Mouse (Mus musculus) MN1 (cell line): ENCODE results near the gene Ints3.

Source experiments
- DNase-seq: peaks from one replicate; pipeline ENCODE4 v3.0.0-alpha.2; 2016; ENCODE audit warnings: low spot score

Ints3 gene

GRCm38 (mm10) chr3:90445417-90446200 is 12.2 kb upstream of the Ints3 start:
- peak; percentile 35 for DNase-seq

GRCm38 (mm10) chr3:90443977-90444376 is 10.6 kb upstream of the Ints3 start:
- DNase-seq, result no peak

GRCm38 (mm10) chr3:90440756-90441155 is 7.3 kb upstream of the Ints3 start:
- DNase-seq, result no peak

- DNase-seq, result no peak
Observed at GRCm38 (mm10) chr3:90437131-90437530, 3.7 kb upstream of the Ints3 start.

DNA sequence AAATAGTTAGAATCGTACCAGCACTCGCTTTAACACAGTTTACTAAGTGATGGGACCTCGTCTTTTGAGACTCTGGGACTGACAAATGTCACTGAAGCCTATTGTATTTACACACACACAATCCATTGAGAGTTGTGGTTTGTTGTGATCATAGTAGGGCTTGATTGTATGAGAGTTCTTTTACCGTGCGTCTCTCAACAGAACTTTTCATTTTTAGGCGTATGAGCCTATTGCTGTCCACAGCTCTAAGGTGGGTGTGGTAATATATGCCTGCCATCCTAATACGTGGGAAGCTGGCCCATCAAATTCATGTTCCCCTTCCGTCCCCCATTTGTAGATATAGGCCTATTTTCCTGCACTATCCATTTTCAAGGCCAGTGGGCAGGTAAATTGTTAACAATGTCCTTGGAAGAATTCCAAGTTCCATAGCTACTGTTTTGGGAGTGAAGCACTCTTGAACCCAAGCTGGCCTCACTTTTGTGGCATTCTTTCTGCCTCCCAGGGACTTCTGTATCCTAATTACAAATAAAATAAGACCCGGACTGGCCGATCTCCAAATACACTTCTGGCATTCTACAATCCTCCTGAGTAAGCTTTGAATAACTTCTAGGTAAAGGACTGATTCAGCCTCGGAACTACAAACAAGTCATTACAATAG is 780 bp upstream of the Ints3 start:
- DNase-seq, result peak; percentile 29

- DNase-seq, result no peak
Observed at GRCm38 (mm10) chr3:90432811-90433219, 607 bp downstream of the Ints3 start.

- DNase-seq, result no peak
Observed at GRCm38 (mm10) chr3:90432348-90432747, 1.1 kb downstream of the Ints3 start.

DNA sequence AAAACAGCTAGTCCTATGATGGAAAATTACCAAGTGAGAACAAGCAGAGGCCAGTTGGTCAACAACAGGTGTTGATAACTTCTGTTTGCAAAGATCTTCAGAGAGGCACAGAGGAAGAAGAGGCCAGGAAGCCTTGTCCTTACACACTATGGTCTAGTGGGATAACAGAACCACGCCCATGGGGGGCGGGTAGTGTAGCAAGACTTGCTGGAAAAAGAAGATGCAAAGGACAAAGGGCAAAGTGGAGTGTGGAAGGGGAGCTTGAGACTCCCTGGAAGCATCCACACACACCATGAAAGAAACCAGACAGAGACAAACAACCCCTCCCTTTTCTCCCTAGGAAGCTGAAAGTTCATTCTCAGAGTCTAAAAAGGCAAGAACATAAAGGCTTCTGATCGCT is 3.8 kb downstream of the Ints3 start:
- no peak for DNase-seq

GRCm38 (mm10) chr3:90428186-90428585 is 5.2 kb downstream of the Ints3 start:
- DNase-seq, result no peak

DNA sequence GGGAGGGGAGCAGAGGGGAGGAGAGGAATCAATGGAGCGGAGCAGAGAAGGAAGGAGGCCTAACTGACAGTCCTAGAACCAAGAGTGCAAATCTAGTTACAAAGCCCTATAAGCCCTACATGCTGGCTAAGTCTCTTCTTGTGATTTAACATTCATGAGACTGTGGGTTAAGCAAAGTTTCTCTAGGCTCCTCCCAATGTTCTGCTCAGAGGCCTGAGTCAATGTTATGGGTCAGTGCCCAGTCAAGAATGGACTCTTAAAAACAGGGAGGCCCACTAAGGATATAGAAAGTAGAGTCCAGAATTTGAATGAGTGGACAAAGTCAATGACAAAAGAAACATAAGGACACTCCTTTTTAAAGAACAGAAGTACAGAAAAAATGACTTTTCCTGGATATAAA is 5.8 kb downstream of the Ints3 start:
- no peak for DNase-seq

- DNase-seq, result no peak
Observed at GRCm38 (mm10) chr3:90425499-90425898, 7.9 kb downstream of the Ints3 start.

DNA sequence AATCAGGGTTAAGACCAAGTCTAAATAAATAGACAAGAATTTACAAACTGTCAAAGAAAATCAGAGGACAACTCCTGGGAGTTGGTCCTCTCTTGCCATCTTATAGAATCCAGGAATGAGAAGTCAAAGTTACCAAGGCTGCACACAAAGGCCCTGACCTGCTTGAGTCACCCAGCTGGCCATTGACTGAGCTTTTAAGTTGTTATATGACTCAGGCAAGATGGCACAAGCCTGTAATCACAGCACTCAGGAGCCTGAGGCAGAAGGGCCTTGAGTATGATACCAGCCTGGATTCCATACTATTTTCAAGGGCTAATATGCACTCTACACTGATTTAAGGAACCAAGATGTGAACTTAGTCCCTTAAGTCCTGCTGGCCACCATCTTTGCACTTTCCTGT is 9.9 kb downstream of the Ints3 start:
- DNase-seq, result no peak

DNA sequence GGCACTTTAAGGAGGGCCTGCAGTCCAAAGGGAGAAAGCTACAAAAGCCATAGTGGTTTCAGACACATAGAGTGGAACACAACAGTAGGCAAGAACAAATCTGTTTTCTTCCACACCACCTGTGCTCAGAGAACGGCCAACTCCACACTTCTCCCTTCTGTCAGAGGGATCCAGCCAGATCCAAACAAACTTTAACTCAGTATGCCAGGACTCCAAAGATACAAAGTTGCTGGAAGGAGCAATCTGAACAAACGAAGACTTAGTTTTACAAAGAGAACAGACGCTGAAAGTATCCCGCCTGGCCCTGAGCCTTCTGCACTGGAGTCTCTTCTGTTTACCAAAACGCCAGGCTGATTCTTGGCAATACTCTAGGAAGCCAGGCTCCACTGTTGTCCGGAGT is 12.7 kb downstream of the Ints3 start:
- DNase-seq, result no peak

GRCm38 (mm10) chr3:90413011-90413396 is 20.4 kb downstream of the Ints3 start:
- no peak for DNase-seq

DNA sequence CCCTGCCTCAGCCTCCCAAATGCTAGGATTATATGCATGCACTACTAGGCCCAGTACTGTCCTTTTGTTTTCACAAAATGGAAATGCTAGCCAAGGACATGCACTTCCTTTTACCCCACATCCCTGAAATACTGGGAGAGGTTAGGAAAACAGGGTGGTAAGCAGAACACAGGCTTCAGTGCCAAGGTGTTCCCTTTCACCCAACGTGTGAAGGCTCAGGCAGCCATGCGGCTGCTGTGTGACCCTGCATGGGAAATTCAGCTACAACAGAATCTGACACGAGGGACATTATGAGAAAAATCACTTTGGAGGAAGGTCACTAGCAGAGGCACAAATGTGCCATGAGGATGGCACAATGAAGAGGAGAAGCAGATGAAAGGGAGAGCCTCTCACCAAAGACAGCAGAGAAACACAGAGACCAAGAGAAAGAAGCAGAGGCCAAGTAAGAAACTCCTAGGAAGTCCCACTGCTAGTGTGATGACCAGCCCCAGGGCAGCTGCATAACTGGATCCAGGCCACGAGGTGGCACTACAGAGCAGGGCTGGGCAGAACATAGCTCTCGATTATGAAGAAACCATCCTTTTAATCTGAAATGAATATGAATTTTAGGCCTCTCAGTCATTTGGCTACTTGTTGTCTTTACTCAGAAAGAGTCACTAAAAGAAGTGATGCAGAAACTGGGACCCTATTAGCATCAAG is 21.0 kb downstream of the Ints3 start:
- peak; percentile 80 for DNase-seq

DNA sequence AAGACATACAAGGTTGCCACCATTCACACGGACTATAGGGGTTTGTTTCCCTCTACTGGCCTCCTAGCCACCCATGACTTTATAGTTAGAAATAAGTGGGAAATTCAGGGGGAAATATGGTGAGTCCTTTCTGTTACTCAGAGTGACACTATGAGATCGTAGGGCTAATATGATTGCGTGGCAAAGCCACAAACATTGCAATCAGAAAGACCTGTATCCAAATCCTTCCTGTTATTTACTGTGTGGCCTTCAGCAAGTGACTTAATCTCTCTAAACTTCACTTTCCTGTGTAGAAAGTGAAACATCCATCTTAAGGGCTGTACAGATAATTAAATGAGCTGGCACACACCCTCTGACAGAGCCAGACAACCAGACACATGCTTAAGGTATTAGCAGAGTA is 24.7 kb downstream of the Ints3 start:
- no peak for DNase-seq

DNA sequence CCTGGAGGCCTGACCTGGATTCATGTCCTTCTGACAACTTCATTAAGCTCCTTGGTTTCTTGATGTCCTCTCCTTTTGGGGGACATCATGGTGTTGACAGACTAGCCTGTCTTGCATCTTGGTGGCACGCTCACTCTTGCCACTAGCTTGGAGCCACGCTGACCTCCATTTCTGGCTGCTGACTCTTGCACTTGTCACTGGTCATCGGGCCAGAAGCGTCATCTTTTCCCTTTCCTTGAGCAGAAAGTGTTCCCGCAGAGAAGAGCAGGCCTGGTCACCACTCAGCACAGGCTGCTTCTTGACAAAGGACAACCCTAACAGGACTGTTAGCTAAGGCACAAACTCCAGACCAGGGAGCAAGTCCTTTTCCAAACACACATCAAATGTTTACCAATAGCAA is 27.0 kb downstream of the Ints3 start:
- no peak for DNase-seq

DNA sequence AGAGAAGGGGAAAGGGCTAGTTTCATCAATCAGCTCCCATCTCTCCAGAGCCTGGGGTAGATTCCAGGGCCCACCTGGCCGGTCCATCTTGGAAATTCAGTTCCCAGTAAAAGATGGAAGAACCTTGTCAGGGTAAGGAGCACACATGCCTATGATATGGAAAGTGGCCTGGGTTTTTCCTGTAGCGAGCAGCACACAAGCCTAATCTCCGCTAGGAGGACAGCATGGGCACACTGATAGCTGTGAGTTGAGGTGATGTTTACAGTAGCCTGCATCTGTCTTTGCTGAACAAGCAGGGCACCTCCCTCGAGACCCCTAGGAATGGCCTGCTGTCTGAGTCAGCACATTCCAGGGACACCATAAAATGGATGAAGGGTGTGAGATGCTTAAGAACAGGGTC is 28.8 kb downstream of the Ints3 start:
- no peak for DNase-seq

- no peak for DNase-seq
Observed at GRCm38 (mm10) chr3:90404121-90404520, 29.3 kb downstream of the Ints3 start.

DNA sequence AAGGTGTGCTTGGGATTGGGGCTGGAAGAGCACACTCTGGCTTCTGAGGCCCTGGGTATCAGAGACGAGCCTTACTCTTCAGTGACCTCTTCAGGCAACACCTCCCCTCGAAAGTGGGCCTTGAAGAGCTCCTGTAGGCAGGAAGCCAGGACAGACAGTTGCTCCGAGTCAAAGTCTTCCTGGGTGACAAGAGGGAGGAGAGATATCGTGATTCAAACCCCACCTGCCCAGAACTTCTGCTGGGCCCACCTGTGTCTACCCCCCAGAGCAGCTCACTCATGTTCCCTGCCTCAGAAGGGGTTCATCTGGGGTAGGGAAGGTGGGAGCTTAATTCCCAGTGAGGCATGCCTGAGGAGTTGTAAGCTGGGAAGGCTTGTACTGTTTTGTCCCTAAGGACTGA is 32.4 kb downstream of the Ints3 start:
- DNase-seq, result no peak

DNA sequence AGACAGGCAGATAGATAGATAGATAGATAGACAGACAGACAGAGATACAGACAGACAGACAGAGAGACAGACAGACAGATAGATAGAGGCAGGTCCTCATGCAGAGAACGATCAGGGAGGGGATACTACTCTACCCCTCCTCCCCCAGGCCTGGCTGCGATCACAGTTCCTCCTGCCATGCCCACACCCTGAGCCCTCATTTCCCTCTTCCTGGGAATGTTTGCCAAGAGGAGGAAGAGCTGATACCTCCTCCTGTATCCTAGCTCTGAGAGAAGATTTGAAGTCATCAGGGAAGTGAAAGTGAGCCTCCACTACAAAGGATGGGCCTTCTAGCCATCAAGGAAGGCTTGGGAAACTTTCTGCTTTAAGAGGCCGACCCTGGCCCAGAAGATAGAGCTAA is 37.8 kb downstream of the Ints3 start:
- no peak for DNase-seq

- no peak for DNase-seq
Observed at GRCm38 (mm10) chr3:90392661-90393060, 40.8 kb downstream of the Ints3 start.

GRCm38 (mm10) chr3:90391941-90392340 is 41.5 kb downstream of the Ints3 start:
- DNase-seq, result no peak
